Mouse (Mus musculus): ENCODE measurements around the gene Olfr1087. TPM values are rescaled to one million over a fixed set of nuclear protein-coding genes. Genes with fewer than 3 reads are reported as not detected.
"Not testable (repeated sequence)": the region's sequence is repeated elsewhere in the genome, so short reads cannot be mapped to it uniquely, and the experiment has no call there.

Olfr1087 gene
- not detected for total RNA-seq (2021)
- long read RNA-seq, experiment 1 = 0 reads
- long read RNA-seq, experiment 2 = 0 reads

- Histone ChIP-seq H3K4me3 (no peak within 1 kb of the TSS), H3K27ac (no peak within 1 kb of the TSS)
- no peak for TF ChIP-seq CTCF (IDR thresholded peaks at IDR 0.05)
- no peak for DNase-seq (ENCODE audit: extremely low spot score in 1 of 2, low spot score in 2 of 2)
- intact Hi-C loops (cut with DNase I) = no loop called here
These were observed at the start of gene Olfr1087 for GRCm38 (mm10) chr2:86698295-86698694. Olfr1087 (minus strand) TSS chr2:86698395.

GRCm38 (mm10) chr2:86733601-86734000, 35.4 kb upstream of the Olfr1087 start, which contains the start of gene Olfr1089:
Olfr1089 (minus strand) TSS chr2:86733701.
- intact Hi-C loops (cut with DNase I) = no loop called here
- TF ChIP-seq CTCF (IDR thresholded peaks at IDR 0.05) = no peak
- no peak within 1 kb of the TSS for H3K4me3 ChIP-seq
- no peak within 1 kb of the TSS for H3K27ac ChIP-seq
- no peak for DNase-seq (ENCODE audit: extremely low spot score in 1 of 2, low spot score in 2 of 2)

- DNase-seq (ENCODE audit: extremely low spot score in 1 of 2, low spot score in 2 of 2) = no peak
- intact Hi-C loops (cut with DNase I) = no loop called here
- Histone ChIP-seq H3K27ac (no peak within 1 kb of the TSS), H3K4me3 (no peak within 1 kb of the TSS)
- no peak for TF ChIP-seq CTCF (IDR thresholded peaks at IDR 0.05)
These were observed 18.2 kb downstream of the Olfr1087 start, which contains the start of gene Olfr1086 for GRCm38 (mm10) chr2:86679992-86680391. Olfr1086 (minus strand) TSS chr2:86680092.

GRCm38 (mm10) chr2:86661919-86662318, 36.3 kb downstream of the Olfr1087 start, which contains the start of gene Olfr1085:
Olfr1085 (minus strand) TSS chr2:86662019.
- no peak for DNase-seq (ENCODE audit: extremely low spot score in 1 of 2, low spot score in 2 of 2)
- Histone ChIP-seq H3K27ac (no peak within 1 kb of the TSS), H3K4me3 (no peak within 1 kb of the TSS)
- intact Hi-C loops (cut with DNase I) = no loop called here
- no peak for TF ChIP-seq CTCF (IDR thresholded peaks at IDR 0.05)

GRCm38 (mm10) chr2:86639625-86640024, 58.6 kb downstream of the Olfr1087 start, which contains the start of gene Olfr1084:
Olfr1084 (minus strand) TSS chr2:86639725.
- H3K4me3 ChIP-seq; H3K27ac ChIP-seq; intact Hi-C loops (cut with DNase I); DNase-seq (ENCODE audit: extremely low spot score in 1 of 2, low spot score in 2 of 2): not testable (repeated sequence)

Other genes with a start within 250 kb of the Olfr1087 start
- not detected for gene Olfr1065, start 247.8 kb downstream of the Olfr1087 start, total RNA-seq (2021)
- gene Olfr1066, start 242.1 kb downstream of the Olfr1087 start, total RNA-seq (2021) = not detected
- not detected for gene Olfr228, start 211.0 kb downstream of the Olfr1087 start, total RNA-seq (2021)
- not detected for gene Olfr1076, start 189.9 kb downstream of the Olfr1087 start, total RNA-seq (2021)
- not detected for gene Olfr1079, start 155.9 kb downstream of the Olfr1087 start, total RNA-seq (2021)
- not detected for gene Olfr1080, start 140.2 kb downstream of the Olfr1087 start, total RNA-seq (2021)
- not detected for gene Olfr1082, start 99.4 kb downstream of the Olfr1087 start, total RNA-seq (2021)
- gene Olfr1084, start 58.7 kb downstream of the Olfr1087 start, total RNA-seq (2021) = not detected
- not detected for gene Olfr1085, start 36.4 kb downstream of the Olfr1087 start, total RNA-seq (2021)
- gene Olfr1086, start 18.3 kb downstream of the Olfr1087 start, total RNA-seq (2021) = not detected
- gene Olfr1089, start 35.3 kb upstream of the Olfr1087 start, total RNA-seq (2021) = not detected
- not detected for gene Olfr1090, start 60.6 kb upstream of the Olfr1087 start, total RNA-seq (2021)
- gene Olfr1093, start 84.1 kb upstream of the Olfr1087 start, total RNA-seq (2021) = not detected
- not detected for gene Olfr141, start 111.6 kb upstream of the Olfr1087 start, total RNA-seq (2021)
- not detected for gene Olfr1094, start 126.3 kb upstream of the Olfr1087 start, total RNA-seq (2021)
- not detected for gene Olfr1095, start 153.3 kb upstream of the Olfr1087 start, total RNA-seq (2021)
- not detected for gene Gm13723, start 176.4 kb upstream of the Olfr1087 start, total RNA-seq (2021)
- gene Olfr1097, start 193.8 kb upstream of the Olfr1087 start, total RNA-seq (2021) = not detected
- gene Olfr1098, start 226.2 kb upstream of the Olfr1087 start, total RNA-seq (2021) = not detected

Measured in left cerebral cortex, adult 2 months (tissue).